Mouse (Mus musculus) skeletal muscle tissue, adult 2 months (tissue): ENCODE results near the gene Naip6.
"Not testable (repeated sequence)": the region's sequence is repeated elsewhere in the genome, so short reads cannot be mapped to it uniquely, and the experiment has no call there.

Experiments used
- DNase-seq: peaks from one replicate; pipeline ENCODE4 v3.0.0-alpha.2; 2012; ENCODE audit warnings: low read depth, low spot score

The Naip6 gene

DNA sequence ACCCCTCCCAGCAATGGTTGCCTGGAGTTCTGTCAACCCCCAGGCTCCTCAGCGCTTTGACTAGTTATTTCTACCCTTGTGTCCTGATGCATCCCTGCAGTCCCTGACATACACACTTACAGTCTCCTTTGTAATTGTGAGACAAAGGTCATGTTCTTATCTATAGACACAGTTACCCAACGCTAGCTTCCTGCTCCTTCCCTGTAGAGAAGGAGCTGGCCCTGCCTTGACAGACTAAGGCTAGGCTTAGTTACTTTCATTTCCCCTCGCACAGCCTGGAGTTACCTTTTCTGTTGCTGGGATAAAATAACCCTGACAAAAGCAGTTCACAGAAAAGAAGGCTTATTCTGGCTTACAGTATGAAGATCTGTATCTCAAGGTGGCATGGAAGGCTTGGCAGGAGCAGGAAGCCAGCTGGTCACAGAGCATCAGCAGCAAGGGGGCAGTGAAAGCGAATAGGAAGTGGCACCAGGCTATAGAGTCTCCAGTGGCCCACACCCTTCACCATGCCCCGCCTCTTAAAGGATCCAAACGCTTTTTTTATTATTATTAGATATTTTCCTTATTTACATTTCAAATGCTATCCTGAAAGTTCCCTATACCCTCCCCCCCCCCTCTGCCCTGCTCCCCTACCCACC, at the start of gene Naip6:
Gene Naip6 (minus strand): TSS at position 419 of the 638 bp plus-strand sequence.
- not testable (repeated sequence) for DNase-seq

GRCm38 (mm10) chr13:100352315-100352714, 34.8 kb upstream of the Naip6 start:
- DNase-seq: not testable (repeated sequence)

DNA sequence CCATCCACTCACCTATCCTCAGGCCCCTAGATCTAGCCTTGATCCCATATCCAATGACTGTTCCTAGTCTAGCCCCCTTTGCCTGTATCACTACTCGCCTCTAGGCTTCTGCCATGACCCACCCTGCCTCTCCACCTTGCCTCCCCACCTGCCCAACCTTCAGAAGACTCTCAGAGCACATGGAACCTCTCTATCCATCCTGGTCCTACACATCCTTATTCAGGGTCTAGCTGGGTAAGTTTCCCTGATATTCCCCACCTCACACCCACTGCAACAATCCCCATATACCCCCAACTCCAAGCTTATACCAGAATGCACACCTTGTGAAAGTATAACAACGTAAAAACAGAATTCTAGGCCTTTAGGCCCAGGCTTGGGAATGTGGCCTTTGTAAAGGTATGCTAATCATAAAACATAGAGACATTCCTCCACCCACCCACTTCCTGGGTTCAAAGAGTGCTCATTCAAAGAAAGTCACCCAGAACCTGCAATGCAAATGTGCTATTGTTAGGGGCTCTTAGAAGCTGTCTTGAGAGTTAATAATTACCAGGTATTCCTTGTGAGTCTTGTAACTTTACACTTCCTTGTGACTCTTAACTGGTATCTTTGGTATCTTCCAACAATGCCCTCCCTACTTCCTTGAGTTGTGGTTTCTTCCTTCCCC, 32.2 kb upstream of the Naip6 start:
- not testable (repeated sequence) for DNase-seq

- DNase-seq: no peak
These were observed 24.3 kb upstream of the Naip6 start for GRCm38 (mm10) chr13:100341822-100342221.

GRCm38 (mm10) chr13:100331728-100332127, 14.3 kb upstream of the Naip6 start:
- not testable (repeated sequence) for DNase-seq

- DNase-seq: not testable (repeated sequence)
These were observed 11.4 kb upstream of the Naip6 start for GRCm38 (mm10) chr13:100328899-100329298.

- DNase-seq: not testable (repeated sequence)
These were observed 10.6 kb upstream of the Naip6 start for GRCm38 (mm10) chr13:100328029-100328428.

DNA sequence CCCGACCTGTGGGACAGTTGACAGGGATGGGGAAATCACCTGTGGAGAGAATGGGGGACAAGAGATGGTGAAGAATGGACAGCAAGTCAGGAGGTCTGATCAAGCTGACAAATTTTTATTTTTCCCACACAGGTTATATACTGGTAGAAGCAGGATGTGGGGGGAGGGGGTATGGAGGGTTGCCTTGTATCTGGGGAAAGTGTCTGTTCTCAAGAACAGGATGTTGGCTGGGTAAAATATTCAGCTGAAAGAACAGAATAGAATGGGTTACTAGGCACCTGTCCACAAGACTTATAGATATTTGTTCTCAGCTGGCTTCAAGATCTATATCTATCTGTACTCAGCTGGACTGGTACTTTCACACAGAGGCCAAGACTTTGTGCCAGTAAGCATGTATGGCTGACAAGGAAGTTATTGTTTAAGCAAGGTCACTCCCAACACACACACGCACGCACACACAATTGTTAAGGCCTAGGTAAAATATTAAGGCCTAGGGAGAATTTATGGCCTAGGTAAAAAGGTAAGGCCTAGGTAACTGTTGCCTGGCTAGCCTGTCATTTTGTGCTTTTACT, 4.9 kb upstream of the Naip6 start:
- DNase-seq: not testable (repeated sequence)

DNA sequence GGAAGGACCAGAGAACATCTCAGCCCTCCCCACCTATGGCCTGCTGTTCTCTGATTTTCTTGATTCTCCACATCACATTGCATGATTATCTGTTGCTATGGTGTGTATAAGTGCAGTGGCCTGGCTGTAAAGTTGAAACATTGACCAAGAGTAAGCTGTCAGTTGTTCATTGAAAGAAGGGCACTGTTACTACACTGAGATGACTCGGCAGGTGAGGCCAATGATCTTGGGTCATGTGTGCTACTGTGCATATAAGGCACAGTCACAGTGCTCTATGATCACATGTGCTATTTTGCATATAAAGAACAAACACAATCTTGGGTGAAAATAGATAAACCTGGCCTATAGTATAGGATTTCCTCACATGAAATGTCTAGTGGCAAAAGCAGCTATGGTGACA, 32.9 kb downstream of the Naip6 start:
- DNase-seq: no peak

GRCm38 (mm10) chr13:100271474-100272132, 45.9 kb downstream of the Naip6 start:
- not testable (repeated sequence) for DNase-seq

GRCm38 (mm10) chr13:100256996-100257395, 60.5 kb downstream of the Naip6 start:
- DNase-seq: not testable (repeated sequence)

DNA sequence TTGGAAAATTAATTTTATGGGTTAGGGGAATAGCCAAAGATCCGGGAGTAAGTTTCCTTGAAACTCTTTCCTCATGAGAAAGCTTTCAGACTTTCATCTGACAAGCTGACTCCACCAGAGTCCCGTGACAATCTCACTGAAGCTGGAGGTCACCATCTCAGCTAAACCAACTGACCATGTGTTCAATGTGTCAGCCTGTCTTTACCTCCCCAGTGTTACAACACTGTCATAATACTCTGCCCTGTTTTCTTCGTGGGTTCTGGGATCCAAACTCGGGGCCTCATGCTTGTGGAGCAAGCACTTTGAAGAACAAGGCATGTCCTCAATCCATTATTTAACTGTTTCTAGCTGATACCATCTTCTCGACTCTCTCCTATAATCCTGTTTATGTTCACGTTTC, 61.5 kb downstream of the Naip6 start:
- DNase-seq: not testable (repeated sequence)

DNA sequence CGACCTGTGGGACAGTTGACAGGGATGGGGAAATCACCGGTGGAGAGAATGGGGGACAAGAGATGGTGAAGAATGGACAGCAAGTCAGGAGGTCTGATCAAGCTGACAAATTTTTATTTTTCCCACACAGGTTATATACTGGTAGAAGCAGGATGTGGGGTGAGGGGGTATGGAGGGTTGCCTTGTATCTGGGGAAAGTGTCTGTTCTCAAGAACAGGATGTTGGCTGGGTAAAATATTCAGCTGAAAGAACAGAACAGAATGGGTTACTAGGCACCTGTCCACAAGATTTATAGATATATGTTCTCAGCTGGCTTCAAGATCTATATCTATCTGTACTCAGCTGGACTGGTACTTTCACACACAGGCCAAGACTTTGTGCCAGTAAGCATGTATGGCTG, 65.6 kb downstream of the Naip6 start:
- DNase-seq: not testable (repeated sequence)

GRCm38 (mm10) chr13:100246896-100247519, 70.5 kb downstream of the Naip6 start:
- DNase-seq: not testable (repeated sequence)

- not testable (repeated sequence) for DNase-seq
These were observed 71.3 kb downstream of the Naip6 start, which contains the start of gene Naip5 for GRCm38 (mm10) chr13:100246223-100246622. TSS of gene Naip5 (minus strand) at chr13:100246323.

- DNase-seq: no peak
These were observed 73.8 kb downstream of the Naip6 start for GRCm38 (mm10) chr13:100243702-100244101.
